Mouse (Mus musculus): ENCODE measurements around the gene Ndufaf2.
A peak's percentile ranks its signal among the peaks of the same experiment; 100 is the strongest.

The Ndufaf2 gene

GRCm38 (mm10) chr13:108158465-108159240 lies at the start of gene Ndufaf2, which contains the start of gene Ercc8:
Gene Ndufaf2 (minus strand): TSS chr13:108158623.
Gene Ercc8 (plus strand): TSS chr13:108158731.
- DNase-seq: peak; percentile 98

DNA sequence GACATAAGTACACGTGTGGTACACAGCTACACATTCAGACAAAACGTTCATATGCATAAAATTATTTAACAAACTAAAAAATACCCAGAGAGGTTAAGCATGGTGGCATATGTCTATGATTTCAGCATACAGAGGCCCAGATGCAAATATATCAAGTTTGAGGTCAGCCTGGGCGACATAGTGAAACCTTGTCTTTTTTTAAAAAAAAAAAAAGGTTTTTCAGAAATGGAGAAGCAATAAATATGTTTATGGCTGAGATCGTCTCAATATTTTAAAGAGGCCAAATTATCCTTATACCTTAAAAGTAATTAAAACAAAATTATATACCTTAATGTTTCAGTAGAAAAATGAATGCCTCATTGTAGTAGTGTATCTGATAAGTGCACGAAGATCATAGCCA lies 49.7 kb upstream of the Ndufaf2 start:
- no peak for DNase-seq

DNA sequence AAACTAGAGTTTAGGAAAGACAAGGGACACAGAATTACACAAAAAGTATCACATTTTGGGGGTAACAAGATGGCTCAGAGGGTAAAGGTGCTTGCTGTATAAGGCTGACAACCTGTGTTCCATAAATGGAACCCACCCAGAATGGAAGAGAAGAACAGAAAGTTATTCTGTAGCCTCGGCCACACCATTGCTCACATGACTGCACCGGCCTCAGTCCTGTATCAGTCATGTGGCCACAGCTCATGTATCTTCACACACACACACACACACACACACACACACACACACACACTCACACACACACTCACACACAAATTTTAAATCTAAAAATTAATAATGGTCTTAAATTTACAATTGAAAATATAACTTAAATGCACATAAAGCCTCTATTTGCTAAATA lies 49.0 kb upstream of the Ndufaf2 start:
- DNase-seq: no peak

DNA sequence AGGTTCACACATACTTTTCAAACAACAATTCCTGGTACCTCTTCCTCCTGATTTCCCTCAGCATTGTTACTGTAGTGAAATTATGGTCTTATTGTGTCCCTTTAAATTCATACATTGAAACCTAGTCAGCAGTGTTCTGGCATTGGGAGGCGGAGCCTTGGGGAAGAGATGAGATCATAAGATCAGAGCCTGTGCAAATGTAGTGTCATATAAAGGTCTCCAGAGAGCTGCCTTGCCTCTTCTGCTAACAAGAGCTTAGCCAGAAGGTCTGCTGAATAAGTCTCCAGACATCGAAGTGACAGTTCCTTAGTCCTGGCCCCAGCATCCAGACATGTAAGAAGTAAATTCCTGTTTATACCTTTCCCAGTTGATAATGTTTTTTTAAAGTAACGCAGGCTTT lies 46.4 kb upstream of the Ndufaf2 start:
- DNase-seq: no peak

DNA sequence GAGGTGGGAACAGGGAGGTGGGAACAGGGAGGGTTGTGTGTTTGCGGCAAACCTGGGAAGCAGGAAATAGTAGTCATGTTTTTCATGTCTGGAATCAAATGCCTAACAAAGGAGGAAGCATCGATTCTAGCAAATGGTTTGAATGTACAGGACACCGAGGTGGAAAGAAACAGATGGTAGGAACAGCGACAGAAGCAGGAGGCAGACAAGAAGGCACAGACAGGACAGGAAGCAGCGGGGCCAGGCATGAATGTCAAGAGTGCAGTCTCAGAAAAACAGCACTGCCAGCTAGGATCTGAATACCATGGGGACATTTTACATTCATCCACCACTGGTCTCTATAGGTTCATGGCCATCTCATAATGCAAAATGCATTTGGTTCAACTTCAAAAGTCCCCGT lies 37.1 kb upstream of the Ndufaf2 start:
- no peak for DNase-seq

- peak; percentile 79 for DNase-seq
Observed at GRCm38 (mm10) chr13:108191074-108191720, 32.8 kb upstream of the Ndufaf2 start.

GRCm38 (mm10) chr13:108187994-108188393 lies 29.6 kb upstream of the Ndufaf2 start:
- peak; percentile 14 for DNase-seq

DNA sequence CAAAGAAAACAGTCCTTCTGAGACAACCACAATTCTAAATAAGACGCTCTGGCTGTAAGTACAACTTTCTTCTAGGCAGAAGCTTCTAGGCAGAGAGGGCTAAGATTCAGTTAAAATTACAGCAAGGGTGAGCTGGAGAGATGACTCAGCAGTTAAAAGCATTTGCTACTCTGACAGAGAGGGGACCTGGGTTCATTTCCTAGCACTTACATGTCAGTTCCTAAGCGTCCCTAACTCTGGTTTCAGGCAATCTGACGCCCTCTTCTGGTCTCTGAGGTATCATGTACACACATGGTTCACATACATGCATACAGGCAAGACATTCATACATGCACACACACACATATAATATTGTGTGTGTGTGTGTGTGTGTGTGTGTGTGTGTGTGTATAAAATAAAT lies 27.1 kb upstream of the Ndufaf2 start:
- DNase-seq: no peak

- DNase-seq: no peak
Observed at GRCm38 (mm10) chr13:108184743-108185255, 26.4 kb upstream of the Ndufaf2 start.

- DNase-seq: no peak
Observed at GRCm38 (mm10) chr13:108180821-108181220, 22.4 kb upstream of the Ndufaf2 start.

DNA sequence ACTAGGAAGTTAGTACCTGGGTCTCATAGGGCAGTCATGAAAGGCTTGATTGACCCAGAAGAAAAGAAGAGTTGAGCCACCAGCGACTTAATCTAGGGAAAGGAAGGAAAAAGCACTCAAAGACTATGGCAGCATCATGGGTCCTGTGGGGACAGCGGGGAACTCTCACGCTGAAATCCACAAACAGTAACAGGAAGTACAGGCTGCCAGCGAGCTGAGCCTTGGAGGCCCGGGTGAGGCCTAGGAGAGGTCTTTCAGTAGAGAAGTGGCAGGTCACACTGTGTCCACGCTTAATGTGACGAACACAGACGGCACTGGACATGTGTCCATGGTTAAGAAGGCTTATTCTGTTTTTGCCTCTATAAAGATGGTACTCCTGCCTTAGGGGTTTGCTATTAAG lies 21.2 kb upstream of the Ndufaf2 start:
- no peak for DNase-seq

DNA sequence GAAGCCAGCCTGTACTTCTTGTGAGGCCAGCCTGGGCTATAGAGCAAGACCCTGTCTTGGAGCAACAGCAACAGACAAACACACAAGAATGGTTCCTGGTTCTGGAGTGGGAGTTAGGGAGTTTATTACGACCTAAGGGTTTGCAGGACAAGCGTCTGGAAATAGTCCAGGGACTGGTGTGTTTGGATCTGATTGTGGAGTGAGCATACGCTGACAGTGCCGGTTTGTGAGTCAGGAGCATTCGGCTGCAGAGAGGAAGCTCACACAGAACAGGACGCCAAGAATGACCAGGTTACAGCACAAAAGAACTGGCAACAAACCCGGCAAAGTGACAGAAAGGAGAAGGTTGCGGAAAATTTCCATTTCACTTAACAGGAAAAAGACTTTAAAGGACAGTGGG lies 12.1 kb upstream of the Ndufaf2 start:
- no peak for DNase-seq

DNA sequence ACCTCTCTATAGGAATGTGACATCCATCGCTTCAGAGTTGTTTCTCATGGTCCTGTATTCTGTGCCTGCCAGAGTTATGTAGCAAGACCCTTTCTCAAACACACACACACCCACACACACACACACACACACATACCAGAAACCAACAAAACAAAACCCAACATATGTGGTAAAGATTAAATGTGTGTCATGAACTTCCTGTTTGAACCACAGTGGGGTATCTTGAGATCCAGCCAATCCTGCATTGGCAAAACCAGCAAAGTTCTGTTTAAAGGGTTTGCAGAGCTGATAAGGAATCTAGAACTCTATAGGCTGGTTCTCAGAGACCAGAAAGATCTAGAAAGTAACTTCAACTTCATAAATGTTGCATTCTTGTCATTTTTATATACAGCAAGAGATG lies 11.6 kb upstream of the Ndufaf2 start:
- no peak for DNase-seq

DNA sequence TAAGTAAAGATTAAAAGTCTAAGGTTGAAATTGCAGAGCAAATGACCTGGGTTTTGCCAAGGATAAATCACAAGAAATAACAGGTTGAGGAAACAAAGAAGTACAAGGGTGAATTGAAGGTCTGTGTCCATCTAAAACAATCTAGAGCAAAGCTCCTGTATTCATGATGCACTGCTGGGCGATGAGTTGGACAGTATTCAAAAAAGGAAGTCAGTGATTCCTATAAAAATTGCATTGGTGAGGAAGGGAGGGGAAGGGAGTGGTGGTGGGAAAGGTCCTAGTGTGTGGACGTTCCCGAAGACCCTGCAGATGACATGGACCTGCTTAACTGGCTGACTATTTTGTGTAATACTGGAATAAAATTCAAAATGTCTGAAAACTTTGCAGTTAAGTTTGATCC lies 6.2 kb upstream of the Ndufaf2 start:
- DNase-seq: no peak

- DNase-seq: no peak
Observed at GRCm38 (mm10) chr13:108163912-108164311, 5.5 kb upstream of the Ndufaf2 start.

DNA sequence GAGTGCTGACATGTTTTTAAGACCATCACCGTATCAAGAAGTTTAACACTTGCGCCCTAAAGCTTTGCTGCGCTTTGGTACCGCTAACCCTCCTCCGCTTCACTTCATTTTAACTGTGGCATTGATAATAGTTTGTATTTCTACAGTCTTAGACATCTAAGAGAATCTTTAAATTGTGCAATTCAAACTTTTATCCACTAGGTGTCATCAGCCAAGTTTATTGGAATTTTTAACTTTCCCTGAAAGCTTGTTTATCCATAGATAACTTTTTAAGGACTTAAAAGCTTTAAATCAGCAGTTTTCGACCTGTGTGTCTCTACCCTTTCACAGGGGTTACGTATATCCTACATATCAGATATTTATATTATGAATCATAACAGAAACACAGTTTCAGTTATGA lies 1.5 kb upstream of the Ndufaf2 start:
- DNase-seq: no peak

- no peak for DNase-seq
Observed at GRCm38 (mm10) chr13:108159241-108159575, 785 bp upstream of the Ndufaf2 start.

GRCm38 (mm10) chr13:108157732-108158464 lies 525 bp downstream of the Ndufaf2 start:
- no peak for DNase-seq

DNA sequence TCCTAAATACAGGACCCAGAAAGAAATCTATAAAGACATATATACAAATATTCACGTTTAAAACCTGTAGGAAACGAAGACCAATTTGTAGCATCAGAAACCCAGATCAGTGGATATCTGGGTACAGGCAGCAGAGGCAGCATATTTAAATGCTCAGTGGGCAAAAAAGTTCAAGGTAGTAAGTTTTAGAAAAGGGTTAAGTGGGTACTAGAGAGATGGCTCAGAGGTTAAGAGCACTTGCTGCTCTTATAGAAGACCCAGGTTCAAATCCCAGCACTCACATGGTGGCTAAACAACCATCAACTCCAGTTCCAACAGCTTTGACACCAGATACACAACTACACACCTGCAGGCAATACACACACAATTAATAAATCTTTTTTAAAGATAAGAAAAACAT lies 1.3 kb downstream of the Ndufaf2 start:
- DNase-seq: no peak

DNA sequence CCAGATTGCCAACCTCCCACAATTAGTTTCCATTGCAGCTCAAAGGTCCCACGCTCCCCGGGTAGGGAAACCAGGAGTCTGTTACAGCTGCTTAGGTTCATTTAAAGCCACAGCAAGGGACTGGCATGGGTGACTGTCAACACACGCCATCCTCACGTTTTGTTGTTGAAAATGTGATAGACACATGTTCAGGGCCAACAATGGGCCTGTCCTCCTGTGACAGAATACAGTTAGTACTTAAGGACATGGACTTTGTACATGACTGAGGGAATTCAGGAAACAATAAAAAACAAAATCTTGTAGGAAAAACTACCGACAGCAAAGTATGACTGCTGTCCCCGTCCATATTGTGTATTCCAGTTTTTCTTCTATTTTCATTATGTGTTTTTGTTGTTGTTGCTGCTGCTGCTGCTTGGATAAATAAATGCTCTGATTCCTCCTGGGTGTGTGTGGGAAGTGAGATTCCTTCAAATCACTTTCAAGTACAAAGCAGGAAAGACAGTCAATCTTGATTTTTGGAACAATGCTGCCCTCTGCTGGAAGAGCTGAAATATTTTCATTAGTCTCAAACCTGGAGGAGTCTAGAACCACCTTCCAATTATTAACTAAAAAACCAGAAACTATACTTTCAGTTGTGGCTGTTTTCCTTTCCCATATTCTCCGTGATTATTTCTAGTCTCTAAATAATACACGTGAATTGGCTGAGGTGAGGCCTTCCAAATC lies 5.6 kb downstream of the Ndufaf2 start:
- peak; percentile 58 for DNase-seq

DNA sequence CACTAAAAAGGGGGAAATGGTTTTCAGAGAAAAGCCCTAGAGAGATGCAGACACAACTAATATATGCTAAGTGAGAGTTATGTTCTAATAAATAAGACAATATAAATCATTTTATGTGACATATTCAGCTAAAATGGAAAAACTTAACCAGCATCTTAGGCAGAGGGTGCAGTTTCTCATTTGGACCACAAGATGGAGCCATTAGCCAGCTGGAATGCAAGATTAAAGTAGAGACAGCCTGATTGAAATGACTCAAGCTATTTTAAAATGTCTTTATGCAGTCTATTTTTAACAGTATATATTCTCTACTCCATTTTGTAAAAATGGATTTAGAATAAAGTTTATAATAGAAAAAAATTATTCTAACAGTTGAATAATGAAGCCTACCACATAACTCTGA lies 6.6 kb downstream of the Ndufaf2 start:
- peak; percentile 33 for DNase-seq

DNA sequence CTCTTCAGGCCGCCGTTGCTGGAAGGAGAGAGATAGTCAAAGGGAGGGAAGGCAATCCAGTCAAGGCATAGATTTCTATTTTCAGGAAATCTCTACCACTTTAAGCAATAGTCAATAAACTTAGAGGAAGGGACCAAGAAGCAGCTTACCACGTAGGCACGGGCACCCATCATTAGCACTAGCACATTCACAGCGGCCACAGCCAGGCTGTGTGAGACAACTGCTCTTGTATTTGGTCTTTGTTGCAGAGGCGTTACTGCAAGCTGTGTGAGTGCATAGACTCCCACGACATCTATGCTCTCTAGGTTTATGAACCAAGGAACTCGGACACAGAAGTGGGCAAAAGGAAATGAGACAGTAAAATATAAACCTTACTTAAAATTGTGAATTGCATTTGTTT lies 14.3 kb downstream of the Ndufaf2 start:
- DNase-seq: no peak

- no peak for DNase-seq
Observed at GRCm38 (mm10) chr13:108138403-108138977, 19.9 kb downstream of the Ndufaf2 start.

Data from kidney, postnatal 10 days (tissue).